In the genomic region with DNA sequence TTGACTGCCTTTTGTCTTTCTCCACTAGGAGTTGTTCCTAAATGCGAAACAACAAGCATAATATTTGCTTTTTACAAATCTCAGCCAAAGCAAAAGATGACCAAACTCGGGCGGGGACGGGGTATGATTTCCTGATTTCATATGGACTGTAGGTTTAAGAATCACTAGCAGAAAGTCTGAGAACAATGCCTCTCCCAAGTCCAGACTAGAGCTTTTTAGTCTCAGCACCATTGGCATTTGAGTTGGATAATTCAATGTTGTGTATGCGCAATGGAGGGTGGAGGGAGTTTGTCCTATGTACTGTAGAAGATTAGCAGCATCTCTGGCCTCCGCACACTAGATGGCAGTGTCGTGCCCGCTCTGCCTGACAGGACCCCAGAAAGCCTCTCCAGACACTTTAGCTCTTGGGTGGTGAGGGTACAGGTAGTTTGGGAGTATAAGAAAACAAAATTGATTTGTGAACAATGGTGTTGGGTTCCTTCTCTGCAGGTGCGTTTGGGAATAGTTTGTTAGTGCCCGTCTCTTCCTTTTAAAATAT, we compare ENCODE assay signal across 11 mouse cellular contexts. TPM values are rescaled to one million over a fixed set of nuclear protein-coding genes. Genes with fewer than 3 reads are reported as not detected.
A peak's percentile ranks its signal among the peaks of the same experiment; 100 is the strongest.
DNase-seq lines count a peak whose midpoint lies in the region; ATAC-seq and TF ChIP-seq lines count a peak whose summit lies in the region.
"Had no signal": no experiment of that assay in that cellular context is flagged by ENCODE, and none has a peak within 500 bp of the region (broad histone marks: within the 10 kb centered on the region; RNA-seq: fewer than 3 reads in every experiment).

No protein-coding gene starts in this region.

- H3K4me2 ChIP-seq in forebrain, embryonic 16.5 days (ENCODE audit: low read length), result no peak overlapping the region
- no peak overlapping the region for H3K4me2 ChIP-seq in forebrain, embryonic 13.5 days
- no peak overlapping the region for H3K4me2 ChIP-seq in lung, postnatal 0 days (replicated peaks; ENCODE audit: low read depth, low read length)
- no peak overlapping the region for H3K4me2 ChIP-seq in stomach, postnatal 0 days (replicated peaks; ENCODE audit: low read depth)
- H3K4me2 ChIP-seq: embryonic facial prominence, embryonic 12.5 days had no signal

- H3K4me1 ChIP-seq in forebrain, embryonic 16.5 days (replicated peaks; ENCODE audit: control insufficient read depth, insufficient read depth, low read length), result peaks cover 2% of the 10 kb centered on the region; the same call in 1 of the 2 replicates
- H3K4me1 ChIP-seq in forebrain, embryonic 13.5 days, result peaks cover 16% of the 10 kb centered on the region
- H3K4me1 ChIP-seq in lung, postnatal 0 days (ENCODE audit: insufficient read depth, low read depth, low read length), result no peaks in the 10 kb centered on the region
- no peaks in the 10 kb centered on the region for H3K4me1 ChIP-seq in stomach, postnatal 0 days (replicated peaks; ENCODE audit: control insufficient read depth, insufficient read depth)
- H3K4me1 ChIP-seq: embryonic facial prominence, embryonic 12.5 days had no signal

- H3K9me3 ChIP-seq in forebrain, embryonic 16.5 days (ENCODE audit: control insufficient read depth, low read length), result no peaks in the 10 kb centered on the region
- H3K9me3 ChIP-seq in forebrain, embryonic 13.5 days (replicated peaks), result no peaks in the 10 kb centered on the region
- H3K9me3 ChIP-seq in lung, postnatal 0 days (ENCODE audit: low read length), result no peaks in the 10 kb centered on the region
- H3K9me3 ChIP-seq in stomach, postnatal 0 days (ENCODE audit: control insufficient read depth, low read length), result no peaks in the 10 kb centered on the region
- H3K9me3 ChIP-seq: embryonic facial prominence, embryonic 12.5 days had no signal

- no peaks in the 10 kb centered on the region for H3K27me3 ChIP-seq in forebrain, embryonic 16.5 days (replicated peaks; ENCODE audit: control insufficient read depth, insufficient read depth, low read length)
- no peaks in the 10 kb centered on the region for H3K27me3 ChIP-seq in forebrain, embryonic 13.5 days
- no peaks in the 10 kb centered on the region for H3K27me3 ChIP-seq in lung, postnatal 0 days (replicated peaks; ENCODE audit: insufficient read depth, low read length)
- H3K27me3 ChIP-seq in stomach, postnatal 0 days (ENCODE audit: control insufficient read depth, insufficient read depth, low read length), result no peaks in the 10 kb centered on the region
- H3K27me3 ChIP-seq: embryonic facial prominence, embryonic 12.5 days had no signal

- H3K4me3 ChIP-seq in forebrain, embryonic 16.5 days (replicated peaks; ENCODE audit: low read length), result no peak overlapping the region
- no peak overlapping the region for H3K4me3 ChIP-seq in forebrain, embryonic 13.5 days
- no peak overlapping the region for H3K4me3 ChIP-seq in lung, postnatal 0 days (ENCODE audit: low read depth, low read length)
- no peak overlapping the region for H3K4me3 ChIP-seq in stomach, postnatal 0 days (ENCODE audit: low read depth, low read length)
- H3K4me3 ChIP-seq: embryonic facial prominence, embryonic 12.5 days had no signal

- intact Hi-C loops in left cerebral cortex, postnatal 10 days (cut with DNase I), result no loop called here

- no peak overlapping the region for H3K27ac ChIP-seq in forebrain, embryonic 16.5 days (ENCODE audit: low read length)
- H3K27ac ChIP-seq in forebrain, embryonic 13.5 days, result no peak overlapping the region
- H3K27ac ChIP-seq in lung, postnatal 0 days (ENCODE audit: low read length), result no peak overlapping the region
- no peak overlapping the region for H3K27ac ChIP-seq in stomach, postnatal 0 days (replicated peaks)
- H3K27ac ChIP-seq: embryonic facial prominence, embryonic 12.5 days had no signal

- peak; percentile 36; the same call in 1 of the 2 replicates for ATAC-seq in forebrain, embryonic 16.5 days
- no peak for ATAC-seq in forebrain, embryonic 13.5 days
- no peak for ATAC-seq in lung, postnatal 0 days
- no peak for ATAC-seq in stomach, postnatal 0 days (ENCODE audit: low FRiP score, low TSS enrichment)

- no peak for DNase-seq in lung, postnatal 0 days (ENCODE audit: low spot score)
- no peak for DNase-seq in lung, postnatal 25 days (ENCODE audit: low spot score)
- peak; percentile 71 for DNase-seq in R1 (ENCODE audit: low read depth, low spot score)
- DNase-seq in stomach, postnatal 0 days (ENCODE audit: low spot score), result no peak
- DNase-seq in left cerebral cortex, postnatal 10 days (ENCODE audit: extremely low spot score in 1 of 2, low spot score in 2 of 2), result no peak
- DNase-seq in kidney, postnatal 10 days, result no peak
- DNase-seq: lung, postnatal 10 days had no signal

- TF ChIP-seq EP300 in lung, postnatal 0 days (IDR thresholded peaks at IDR 0.05), result no peak
- TF ChIP-seq EP300 in stomach, postnatal 0 days (optimal IDR thresholded peaks at IDR 0.05), result no peak

- peak; percentile 16; the same call in 1 of the 2 replicates for TF ChIP-seq CTCF in lung, postnatal 0 days (IDR thresholded peaks at IDR 0.05)
- peak; percentile 40 for TF ChIP-seq CTCF in stomach, postnatal 0 days (IDR thresholded peaks at IDR 0.05; ENCODE audit: low read depth)

- no peaks in the 10 kb centered on the region for H3K36me3 ChIP-seq in forebrain, embryonic 16.5 days (ENCODE audit: control insufficient read depth, insufficient read depth)
- no peaks in the 10 kb centered on the region for H3K36me3 ChIP-seq in forebrain, embryonic 13.5 days (ENCODE audit: poor library complexity, severe bottlenecking)
- H3K36me3 ChIP-seq in lung, postnatal 0 days (ENCODE audit: insufficient read depth, low read length), result no peaks in the 10 kb centered on the region
- H3K36me3 ChIP-seq in stomach, postnatal 0 days (ENCODE audit: control insufficient read depth, insufficient read depth, low read length), result no peaks in the 10 kb centered on the region
- H3K36me3 ChIP-seq: embryonic facial prominence, embryonic 12.5 days had no signal

- 73% methylated on average over 10 of the region's 10 CpGs for WGBS in forebrain, embryonic 16.5 days
- 70% methylated on average over 10 of the region's 10 CpGs for WGBS in forebrain, embryonic 13.5 days
- WGBS in lung, postnatal 0 days, result 90% methylated on average over 10 of the region's 10 CpGs
- WGBS in stomach, postnatal 0 days, result 80% methylated on average over 10 of the region's 10 CpGs

- no peak overlapping the region for H3K9ac ChIP-seq in forebrain, embryonic 16.5 days (replicated peaks; ENCODE audit: low read depth, low read length)
- no peak overlapping the region for H3K9ac ChIP-seq in forebrain, embryonic 13.5 days
- H3K9ac ChIP-seq in lung, postnatal 0 days (replicated peaks; ENCODE audit: low read depth), result no peak overlapping the region
- H3K9ac ChIP-seq in stomach, postnatal 0 days (ENCODE audit: low read length), result no peak overlapping the region
- H3K9ac ChIP-seq: embryonic facial prominence, embryonic 12.5 days had no signal

RNA-seq across cellular contexts. Expression of a gene that starts 10.8 kb away (rescaled TPM):
- not detected in 2 replicates for polyA plus RNA-seq in forebrain, embryonic 16.5 days (2015; fragmentation: Nextera tagmentation; extraction: Ambion mirVana)
- 0.19 and 0.28 TPM in 2 replicates for polyA plus RNA-seq in forebrain, embryonic 13.5 days (2015; fragmentation: Nextera tagmentation; extraction: Ambion mirVana)
- polyA plus RNA-seq in lung, postnatal 0 days (2015; fragmentation: Nextera tagmentation; extraction: Ambion mirVana), result not detected in 2 replicates
- polyA plus RNA-seq in stomach, postnatal 0 days (2015; fragmentation: Nextera tagmentation; extraction: Ambion mirVana), result not detected in 2 replicates
- total RNA-seq in left cerebral cortex, postnatal 10 days (2021), result not detected
- polyA plus RNA-seq: embryonic facial prominence, embryonic 12.5 days; stomach, embryonic 16.5 days had no signal

RNA-seq across cellular contexts. Expression of a gene that starts 39.2 kb away (rescaled TPM):
- polyA plus RNA-seq in forebrain, embryonic 16.5 days (2015; fragmentation: Nextera tagmentation; extraction: Ambion mirVana), result 0.06 and 0.15 TPM in 2 replicates
- polyA plus RNA-seq in forebrain, embryonic 13.5 days (2015; fragmentation: Nextera tagmentation; extraction: Ambion mirVana), result 0.09 TPM in 1 of 2 replicates, not detected in the other
- 0.11 and 0.24 TPM in 2 replicates for polyA plus RNA-seq in lung, postnatal 0 days (2015; fragmentation: Nextera tagmentation; extraction: Ambion mirVana)
- polyA plus RNA-seq in stomach, postnatal 0 days (2015; fragmentation: Nextera tagmentation; extraction: Ambion mirVana), result 0.17 and 0.31 TPM in 2 replicates
- total RNA-seq in left cerebral cortex, postnatal 10 days (2021), result under 1 TPM; 0.45 to 0.73 TPM
